Mouse (Mus musculus): ENCODE data around the gene Emilin3. TPM values are rescaled to one million over a fixed set of nuclear protein-coding genes. Genes with fewer than 3 reads are reported as not detected.

The Emilin3 gene
- polyA plus RNA-seq, 1 experiment from 2014 or later: 5.1 TPM

DNA sequence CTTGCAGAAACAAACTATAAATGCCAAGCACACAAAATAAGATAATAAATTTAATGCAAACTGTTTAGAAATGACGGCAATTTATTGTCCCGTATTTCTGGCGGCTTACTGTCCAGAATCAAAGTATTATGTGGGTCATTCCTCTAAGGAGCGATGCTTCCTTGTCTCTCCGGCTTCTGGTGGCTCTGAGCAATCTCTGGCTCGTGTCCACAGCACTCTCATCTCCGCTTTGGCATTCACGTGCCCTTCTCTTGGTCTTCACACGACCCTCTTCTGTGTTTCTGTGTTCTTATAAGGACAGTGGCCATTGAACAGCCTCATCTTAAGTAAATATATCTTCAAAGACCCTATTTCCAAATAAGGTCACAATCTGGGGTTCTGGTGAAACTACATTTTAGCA lies 2.5 kb upstream of the Emilin3 start:
- Histone ChIP-seq H3K9me3 (replicated peaks) (no peaks in the 10 kb centered on the region), H3K27ac (no peak overlapping the region), H3K4me2 (replicated peaks) (no peak overlapping the region), H3K36me3 (no peaks in the 10 kb centered on the region), H3K4me1 (peaks cover 27% of the 10 kb centered on the region), H3K9ac (no peak overlapping the region), H3K27me3 (peaks cover 55% of the 10 kb centered on the region), H3K4me3 (no peak overlapping the region)
- ATAC-seq (ENCODE audit: low FRiP score): no peak
- 82% methylated on average over 9 of the region's 9 CpGs for WGBS

DNA sequence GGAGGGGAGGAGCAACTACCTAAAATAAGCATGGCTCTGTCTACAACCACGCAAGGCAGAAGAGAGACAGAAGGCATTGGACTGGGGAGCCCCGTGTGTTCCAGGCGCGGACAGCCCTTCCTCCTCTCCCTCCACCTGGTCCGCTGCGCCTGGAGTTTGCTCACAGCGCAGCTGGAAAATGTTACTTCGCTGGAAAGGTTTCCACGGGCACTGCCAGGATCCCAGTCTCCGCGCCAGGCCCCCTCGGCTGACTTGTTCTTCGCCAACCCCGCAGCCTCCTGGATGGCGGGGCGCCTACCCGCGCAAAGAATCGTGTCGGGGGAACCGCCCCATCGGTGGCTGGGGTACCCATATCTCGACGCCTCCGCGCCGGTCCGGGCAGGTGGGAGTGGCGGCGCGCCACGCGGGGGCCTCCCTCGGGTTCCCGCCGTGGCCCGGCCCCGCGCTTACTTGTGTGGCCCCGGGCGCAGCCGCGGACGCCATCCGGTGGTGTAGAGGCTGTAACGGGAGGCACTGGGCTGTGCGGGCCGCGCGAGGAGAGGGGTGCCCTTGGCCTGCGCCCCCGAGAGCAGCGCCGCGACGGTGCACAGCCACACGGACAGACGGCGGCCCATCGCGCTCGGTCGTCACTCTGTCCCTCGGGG lies 448 bp downstream of the Emilin3 start:
- Histone ChIP-seq H3K27ac (no peak overlapping the region), H3K4me2 (replicated peaks) (peak overlapping the region; percentile 94), H3K4me1 (peaks cover 14% of the 10 kb centered on the region), H3K27me3 (peaks cover 72% of the 10 kb centered on the region), H3K4me3 (peak overlapping the region; percentile 54), H3K36me3 (no peaks in the 10 kb centered on the region), H3K9me3 (replicated peaks) (no peaks in the 10 kb centered on the region), H3K9ac (peak overlapping the region; percentile 55)
- 2% methylated on average over 59 of the region's 64 CpGs for WGBS
- ATAC-seq (ENCODE audit: low FRiP score): peak; percentile 57

GRCm38 (mm10) chr2:160910633-160911032 lies 1.5 kb downstream of the Emilin3 start:
- H3K27me3 ChIP-seq: peaks cover 67% of the 10 kb centered on the region
- 90% methylated on average over 5 of the region's 5 CpGs for WGBS

GRCm38 (mm10) chr2:160908607-160909006 lies 3.5 kb downstream of the Emilin3 start:
- WGBS: 50% methylated on average over 18 of the region's 18 CpGs
- Histone ChIP-seq H3K36me3 (no peaks in the 10 kb centered on the region), H3K9ac (no peak overlapping the region), H3K27me3 (peaks cover 57% of the 10 kb centered on the region), H3K27ac (no peak overlapping the region), H3K9me3 (replicated peaks) (no peaks in the 10 kb centered on the region), H3K4me3 (no peak overlapping the region), H3K4me1 (peaks cover 14% of the 10 kb centered on the region), H3K4me2 (replicated peaks) (no peak overlapping the region)
- no peak for ATAC-seq (ENCODE audit: low FRiP score)

More at GRCm38 (mm10) chr2:160910633-160911032, 1.5 kb downstream of the Emilin3 start:
- H3K9me3 ChIP-seq (replicated peaks): no peaks in the 10 kb centered on the region
- H3K36me3 ChIP-seq: no peaks in the 10 kb centered on the region
- no peak overlapping the region for H3K27ac ChIP-seq
- no peak overlapping the region for H3K4me2 ChIP-seq (replicated peaks)
- ATAC-seq (ENCODE audit: low FRiP score): no peak
- H3K4me3 ChIP-seq: no peak overlapping the region
- H3K9ac ChIP-seq: no peak overlapping the region
- peaks cover 14% of the 10 kb centered on the region for H3K4me1 ChIP-seq

DNA sequence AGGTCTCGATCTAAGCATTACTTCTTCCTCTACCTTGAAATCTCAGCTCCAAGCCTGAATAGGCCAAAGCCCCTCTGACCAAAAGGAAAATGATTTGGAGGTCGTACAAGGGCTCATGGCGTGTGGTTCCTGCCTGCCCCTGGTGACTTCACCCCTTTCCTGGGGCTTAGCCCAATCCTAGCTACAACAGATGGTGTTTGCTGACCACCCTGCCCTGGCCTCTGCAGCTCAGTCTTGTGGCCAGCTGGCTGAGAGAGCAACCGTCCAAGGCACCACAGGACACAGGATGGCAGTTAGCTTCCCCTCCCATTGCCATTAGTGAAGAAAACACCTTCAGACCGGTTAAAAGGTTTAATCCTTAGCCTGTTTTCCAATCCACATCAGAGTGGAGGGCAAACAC lies 6.0 kb downstream of the Emilin3 start:
- ATAC-seq (ENCODE audit: low FRiP score): no peak
- no peak overlapping the region for H3K4me3 ChIP-seq
- H3K27me3 ChIP-seq: peaks cover 32% of the 10 kb centered on the region
- 74% methylated on average over 5 of the region's 5 CpGs for WGBS
- no peaks in the 10 kb centered on the region for H3K9me3 ChIP-seq (replicated peaks)
- no peaks in the 10 kb centered on the region for H3K4me1 ChIP-seq
- no peaks in the 10 kb centered on the region for H3K36me3 ChIP-seq
- no peak overlapping the region for H3K9ac ChIP-seq
- H3K27ac ChIP-seq: no peak overlapping the region
- H3K4me2 ChIP-seq (replicated peaks): no peak overlapping the region

DNA sequence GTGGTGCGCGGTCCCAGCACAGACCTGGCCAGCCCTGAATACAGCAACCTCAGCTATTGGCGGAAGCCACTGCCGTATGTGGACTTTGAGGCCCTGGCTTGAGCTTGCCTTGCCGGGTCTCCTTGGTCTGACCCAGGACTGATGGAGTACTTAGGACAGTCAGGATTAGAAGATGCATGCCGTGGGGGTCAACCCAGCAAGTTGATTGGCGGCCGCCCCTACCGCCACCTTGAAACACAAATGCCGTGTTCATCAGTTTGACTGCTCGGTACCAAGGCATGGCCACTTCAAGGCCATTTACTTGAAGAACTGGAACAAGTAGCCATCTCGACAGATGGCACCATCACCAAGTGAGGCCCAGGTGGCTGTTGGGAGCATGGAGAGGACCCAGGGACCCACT lies 6.8 kb downstream of the Emilin3 start:
- no peaks in the 10 kb centered on the region for H3K9me3 ChIP-seq (replicated peaks)
- H3K4me3 ChIP-seq: no peak overlapping the region
- no peaks in the 10 kb centered on the region for H3K4me1 ChIP-seq
- H3K4me2 ChIP-seq (replicated peaks): no peak overlapping the region
- H3K27me3 ChIP-seq: peaks cover 24% of the 10 kb centered on the region
- H3K36me3 ChIP-seq: no peaks in the 10 kb centered on the region
- no peak for ATAC-seq (ENCODE audit: low FRiP score)
- no peak overlapping the region for H3K9ac ChIP-seq
- H3K27ac ChIP-seq: no peak overlapping the region
- WGBS: 95% methylated on average over 12 of the region's 12 CpGs

DNA sequence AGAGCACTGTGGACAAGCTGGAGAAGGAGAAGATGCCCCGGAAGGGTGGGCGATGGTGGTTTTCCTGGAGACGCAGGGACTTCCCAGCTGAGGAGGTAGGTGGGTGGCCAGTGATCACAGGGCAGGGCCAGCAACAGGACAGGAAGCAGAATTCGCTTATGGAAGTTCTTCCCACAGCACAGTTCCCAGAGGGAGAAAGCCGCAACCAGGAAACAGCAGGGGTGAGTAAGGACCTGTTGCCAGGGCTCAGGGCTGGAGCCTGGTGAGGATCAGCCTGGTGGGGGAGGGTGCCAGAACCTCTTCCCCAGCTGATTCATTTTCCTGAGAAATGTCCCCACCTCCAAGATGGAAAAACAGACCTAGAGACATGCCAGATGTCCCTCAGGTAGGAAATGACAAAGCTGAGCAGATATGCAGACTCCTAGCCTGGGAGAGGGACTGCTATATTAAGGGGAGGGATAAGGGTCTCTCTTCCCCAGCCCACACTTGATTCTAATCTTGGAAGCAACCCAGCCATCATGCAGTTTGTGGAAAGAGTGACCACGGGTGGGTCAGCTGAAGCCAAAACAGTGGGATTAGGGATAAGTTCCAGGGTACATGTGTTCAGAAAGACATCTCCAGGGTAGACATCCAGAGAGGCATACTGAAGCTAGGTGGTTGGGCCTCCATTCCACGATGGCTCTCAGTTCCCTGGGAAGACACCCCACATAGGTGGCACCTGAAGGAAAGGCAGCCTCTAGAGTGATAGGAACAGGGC lies 10.3 kb downstream of the Emilin3 start:
- Histone ChIP-seq H3K36me3 (no peaks in the 10 kb centered on the region), H3K27ac (no peak overlapping the region), H3K9me3 (replicated peaks) (no peaks in the 10 kb centered on the region), H3K4me1 (no peaks in the 10 kb centered on the region), H3K4me3 (no peak overlapping the region), H3K9ac (no peak overlapping the region), H3K27me3 (no peaks in the 10 kb centered on the region), H3K4me2 (replicated peaks) (no peak overlapping the region)
- no peak for ATAC-seq (ENCODE audit: low FRiP score)
- WGBS: 82% methylated on average over 7 of the region's 7 CpGs

- peaks cover 12% of the 10 kb centered on the region for H3K4me1 ChIP-seq
- no peak overlapping the region for H3K4me2 ChIP-seq (replicated peaks)
- H3K36me3 ChIP-seq: no peaks in the 10 kb centered on the region
- no peaks in the 10 kb centered on the region for H3K9me3 ChIP-seq (replicated peaks)
- H3K4me3 ChIP-seq: no peak overlapping the region
- H3K27me3 ChIP-seq: peaks cover 16% of the 10 kb centered on the region
- no peak for ATAC-seq (ENCODE audit: low FRiP score)
- H3K27ac ChIP-seq: no peak overlapping the region
- no peak overlapping the region for H3K9ac ChIP-seq
- WGBS: 81% methylated on average over 9 of the region's 9 CpGs
Measured at GRCm38 (mm10) chr2:160891697-160892096, 20.4 kb downstream of the Emilin3 start.

DNA sequence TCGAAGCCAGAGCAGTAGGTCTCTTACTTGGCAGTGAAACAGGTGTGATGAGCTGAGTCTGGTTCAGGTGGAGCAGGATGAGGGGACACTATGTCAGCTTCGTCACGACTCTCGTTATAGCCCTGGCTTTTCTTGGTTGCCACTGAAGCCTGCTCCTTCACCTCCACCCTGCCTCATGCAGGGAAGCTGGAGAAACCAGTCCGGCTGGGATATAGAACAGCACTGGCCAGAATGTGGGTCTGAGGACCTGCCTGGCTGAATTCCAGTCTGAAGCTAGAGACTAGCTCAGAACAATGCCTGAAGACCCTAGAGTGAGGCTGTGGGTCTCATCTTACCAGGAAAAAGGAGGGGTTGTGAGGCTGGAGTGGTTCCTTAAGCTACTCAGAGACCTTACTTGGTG lies 21.1 kb downstream of the Emilin3 start:
- no peak overlapping the region for H3K4me3 ChIP-seq
- peaks cover 12% of the 10 kb centered on the region for H3K4me1 ChIP-seq
- H3K36me3 ChIP-seq: no peaks in the 10 kb centered on the region
- H3K27ac ChIP-seq: no peak overlapping the region
- no peak overlapping the region for H3K4me2 ChIP-seq (replicated peaks)
- no peak overlapping the region for H3K9ac ChIP-seq
- peaks cover 16% of the 10 kb centered on the region for H3K27me3 ChIP-seq
- ATAC-seq (ENCODE audit: low FRiP score): no peak
- H3K9me3 ChIP-seq (replicated peaks): no peaks in the 10 kb centered on the region
- 88% methylated on average over 5 of the region's 5 CpGs for WGBS

DNA sequence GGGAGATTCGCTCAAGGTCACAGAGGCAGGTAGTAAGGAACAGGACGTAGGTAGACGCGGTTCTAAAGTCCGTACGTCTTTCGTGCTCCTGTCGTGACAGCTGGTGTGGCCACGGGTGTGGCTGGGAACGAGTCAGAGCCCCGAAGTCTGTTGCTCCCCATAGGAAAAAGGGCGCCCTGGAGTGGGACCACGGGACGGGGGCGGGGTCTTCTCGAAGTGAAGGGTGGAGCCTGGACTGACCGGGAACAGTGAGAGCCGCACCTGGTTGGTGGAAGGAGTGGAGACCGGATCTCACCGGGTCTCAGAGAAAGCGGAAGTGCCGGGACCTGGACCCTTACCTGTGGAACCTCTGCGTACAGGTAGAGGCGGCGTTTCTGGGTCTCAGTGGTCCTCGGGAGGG lies 24.3 kb downstream of the Emilin3 start:
- peak overlapping the region; percentile 72 for H3K4me2 ChIP-seq (replicated peaks)
- WGBS: 1% methylated on average over 26 of the region's 26 CpGs
- H3K4me3 ChIP-seq: peak overlapping the region; percentile 38
- H3K9ac ChIP-seq: peak overlapping the region; percentile 9; the same call in 1 of the 2 replicates
- no peak overlapping the region for H3K27ac ChIP-seq
- no peaks in the 10 kb centered on the region for H3K36me3 ChIP-seq
- H3K9me3 ChIP-seq (replicated peaks): no peaks in the 10 kb centered on the region
- H3K4me1 ChIP-seq: peaks cover 12% of the 10 kb centered on the region
- peaks cover 16% of the 10 kb centered on the region for H3K27me3 ChIP-seq
- peak; percentile 72; the same call in 1 of the 2 replicates for ATAC-seq (ENCODE audit: low FRiP score)

GRCm38 (mm10) chr2:160887284-160887683 lies 24.8 kb downstream of the Emilin3 start:
- Histone ChIP-seq H3K4me1 (peaks cover 12% of the 10 kb centered on the region), H3K4me2 (replicated peaks) (peak overlapping the region; percentile 72), H3K4me3 (peak overlapping the region; percentile 38), H3K36me3 (no peaks in the 10 kb centered on the region), H3K9ac (peak overlapping the region; percentile 9; the same call in 1 of the 2 replicates), H3K9me3 (replicated peaks) (no peaks in the 10 kb centered on the region), H3K27ac (no peak overlapping the region), H3K27me3 (peaks cover 16% of the 10 kb centered on the region)
- peak; percentile 80 for ATAC-seq (ENCODE audit: low FRiP score)
- 4% methylated on average over 11 of the region's 11 CpGs for WGBS

DNA sequence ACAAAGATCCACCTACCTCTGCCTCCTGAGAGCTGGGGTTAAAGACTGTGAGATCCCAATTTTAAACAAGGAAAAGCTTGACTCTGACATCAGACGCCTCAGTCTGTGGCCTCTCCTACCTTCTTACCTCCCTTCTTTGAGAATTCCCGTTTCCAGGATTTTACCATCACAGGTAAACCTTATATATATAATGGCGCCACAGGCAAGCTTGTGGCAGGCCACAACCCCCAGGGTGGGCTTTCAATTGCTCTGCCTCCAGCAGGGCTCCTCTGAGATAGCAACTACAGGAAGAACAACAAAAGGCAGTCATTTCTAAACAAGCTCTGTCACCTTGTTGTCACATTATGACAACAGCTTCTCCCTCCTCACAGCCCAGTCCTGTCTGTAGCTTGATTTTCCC lies 25.9 kb downstream of the Emilin3 start:
- no peak for ATAC-seq (ENCODE audit: low FRiP score)
- H3K27me3 ChIP-seq: peaks cover 16% of the 10 kb centered on the region
- H3K27ac ChIP-seq: no peak overlapping the region
- H3K4me1 ChIP-seq: peaks cover 12% of the 10 kb centered on the region
- no peak overlapping the region; the same call in 1 of the 2 replicates for H3K9ac ChIP-seq
- H3K9me3 ChIP-seq (replicated peaks): no peaks in the 10 kb centered on the region
- WGBS: 75% methylated on average over 3 of the region's 3 CpGs
- no peak overlapping the region for H3K4me3 ChIP-seq
- H3K4me2 ChIP-seq (replicated peaks): no peak overlapping the region
- H3K36me3 ChIP-seq: no peaks in the 10 kb centered on the region

DNA sequence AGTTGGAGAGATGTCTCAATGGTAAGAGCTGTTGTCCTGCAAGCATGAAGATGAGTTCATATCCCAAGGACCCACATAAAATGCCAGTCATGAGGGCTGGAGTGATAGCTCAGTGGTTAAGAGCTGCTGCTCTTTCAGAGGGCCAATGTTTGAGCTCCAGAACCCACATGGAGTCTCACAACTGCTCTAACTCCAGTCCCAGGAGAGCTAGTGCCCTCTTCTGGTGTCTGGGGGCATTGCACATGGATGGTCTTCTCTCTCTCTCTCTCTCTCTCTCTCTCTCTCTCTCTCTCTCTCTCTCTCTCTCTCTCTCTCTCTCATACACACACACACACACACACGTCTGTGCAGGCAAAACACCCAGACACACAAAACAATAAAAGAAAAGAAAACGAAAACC lies 27.3 kb downstream of the Emilin3 start:
- no peak overlapping the region for H3K9ac ChIP-seq
- H3K27ac ChIP-seq: no peak overlapping the region
- WGBS: 8% methylated on average over 2 of the region's 2 CpGs
- H3K4me2 ChIP-seq (replicated peaks): no peak overlapping the region
- H3K27me3 ChIP-seq: peaks cover 16% of the 10 kb centered on the region
- H3K4me3 ChIP-seq: no peak overlapping the region
- peaks cover 12% of the 10 kb centered on the region for H3K4me1 ChIP-seq
- no peaks in the 10 kb centered on the region for H3K36me3 ChIP-seq
- no peaks in the 10 kb centered on the region for H3K9me3 ChIP-seq (replicated peaks)
- no peak for ATAC-seq (ENCODE audit: low FRiP score)

All from hindbrain, embryonic 12.5 days (tissue).